Mouse (Mus musculus): Measurements from ENCODE around the gene Myof.

GRCm38 (mm10) chr19:37970004-37970403 lies 73.4 kb downstream of the Myof start:
- no peak for TF ChIP-seq POLR2A (IDR thresholded peaks at IDR 0.05; ENCODE audit: control insufficient read depth, low read depth, low read length)
- TF ChIP-seq CTCF (IDR thresholded peaks at IDR 0.05; ENCODE audit: control insufficient read depth, insufficient read depth, insufficient replicate concordance, low read depth, low read length) = no peak
